Comparison of ENCODE assay signal across 8 mouse cellular contexts in genomic region chr5:74173162-74173844, GRCm38 (mm10). TPM values are rescaled to one million over a fixed set of nuclear protein-coding genes. Genes with fewer than 3 reads are reported as not detected.
DNase-seq lines count a peak whose midpoint lies in the region; ATAC-seq and TF ChIP-seq lines count a peak whose summit lies in the region.

No protein-coding gene starts in this region.

- no peak overlapping the region for H3K4me3 ChIP-seq in kidney, postnatal 0 days (replicated peaks; ENCODE audit: low read depth, low read length)
- no peak overlapping the region for H3K4me3 ChIP-seq in midbrain, embryonic 14.5 days (replicated peaks; ENCODE audit: low read depth, low read length)

- no peak for TF ChIP-seq CTCF in kidney, postnatal 0 days (IDR thresholded peaks at IDR 0.05; ENCODE audit: low read depth)

- H3K4me1 ChIP-seq in kidney, postnatal 0 days (replicated peaks; ENCODE audit: insufficient read depth, low read length) = no peaks in the 10 kb centered on the region; the same call in 1 of the 2 replicates
- H3K4me1 ChIP-seq in midbrain, embryonic 14.5 days (ENCODE audit: control insufficient read depth, insufficient read depth, low read length) = peaks cover 15% of the 10 kb centered on the region; the same call in 1 of the 2 replicates

- no peak for ATAC-seq in kidney, postnatal 0 days (replicated peaks; ENCODE audit: low FRiP score, low read depth)
- peak; percentile 61; the same call in 1 of the 2 replicates for ATAC-seq in midbrain, embryonic 14.5 days (ENCODE audit: low FRiP score, low TSS enrichment)

- no peaks in the 10 kb centered on the region for H3K27me3 ChIP-seq in kidney, postnatal 0 days (ENCODE audit: insufficient read depth, low read length)
- no peaks in the 10 kb centered on the region for H3K27me3 ChIP-seq in midbrain, embryonic 14.5 days (ENCODE audit: control insufficient read depth, insufficient read depth, low read length)

- H3K27ac ChIP-seq in kidney, postnatal 0 days = peak overlapping the region; percentile 10; the same call in 1 of the 2 replicates
- H3K27ac ChIP-seq in midbrain, embryonic 14.5 days (replicated peaks; ENCODE audit: low read depth, low read length) = peak overlapping the region; percentile 52; the same call in 1 of the 2 replicates

- DNase-seq in kidney, postnatal 0 days (ENCODE audit: low spot score) = peak; percentile 78
- DNase-seq in kidney, postnatal 36 days = no peak
- peak; percentile 48 for DNase-seq in fibroblast of lung, adult 2 months (ENCODE audit: low read depth)
- DNase-seq in heart, postnatal 14 days = peak; percentile 18 to 39
- DNase-seq in midbrain, embryonic 14.5 days = peak; percentile 77
- DNase-seq in layer of hippocampus, adult 9-11 months = no peak
- DNase-seq in urinary bladder, postnatal 14 days (ENCODE audit: low spot score) = no peak
- DNase-seq in ovary, adult 18-20 months (ENCODE audit: low spot score) = no peak

- 68% methylated on average over 18 of the region's 18 CpGs for WGBS in kidney, postnatal 0 days
- 37% methylated on average over 18 of the region's 18 CpGs for WGBS in midbrain, embryonic 14.5 days

- no peaks in the 10 kb centered on the region for H3K9me3 ChIP-seq in kidney, postnatal 0 days (replicated peaks; ENCODE audit: low read length)
- H3K9me3 ChIP-seq in midbrain, embryonic 14.5 days (ENCODE audit: control insufficient read depth, low read length) = no peaks in the 10 kb centered on the region

- intact Hi-C loops in heart, postnatal 14 days (cut with DNase I) = loop anchor here (1.0 kb wide), 1 partner anchor 80 kb away; no protein-coding TSS in a partner anchor

- no peak overlapping the region for H3K4me2 ChIP-seq in kidney, postnatal 0 days (ENCODE audit: low read length)
- peak overlapping the region; percentile 13 for H3K4me2 ChIP-seq in midbrain, embryonic 14.5 days (ENCODE audit: low read length)

- no peaks in the 10 kb centered on the region for H3K36me3 ChIP-seq in kidney, postnatal 0 days (ENCODE audit: insufficient read depth, low read length)
- no peaks in the 10 kb centered on the region for H3K36me3 ChIP-seq in midbrain, embryonic 14.5 days (ENCODE audit: control insufficient read depth, insufficient read depth, low read length)

- H3K9ac ChIP-seq in kidney, postnatal 0 days (ENCODE audit: low read depth, low read length) = no peak overlapping the region
- H3K9ac ChIP-seq in midbrain, embryonic 14.5 days (replicated peaks; ENCODE audit: low read length) = no peak overlapping the region

RNA-seq across cellular contexts. Expression of gene Rasl11b, which starts 21.8 kb away (rescaled TPM):
- 96.5 and 99.9 TPM in 2 replicates for polyA plus RNA-seq in kidney, postnatal 0 days (2015; fragmentation: Nextera tagmentation; extraction: Ambion mirVana)
- 10 to 100 TPM; 27.7 to 33.0 TPM for total RNA-seq in heart, postnatal 14 days (2021)
- polyA plus RNA-seq in midbrain, embryonic 14.5 days (2014; fragmentation: Nextera tagmentation; extraction: Ambion mirVana) = 11.4 and 13.6 TPM in 2 replicates

Comparison
In these comparisons a context has a peak if more than half of its experiments do, and no peak if none do; other contexts are left out.
1. DNase-seq: peak in kidney, postnatal 0 days (single experiment), fibroblast of lung, adult 2 months (single experiment), heart, postnatal 14 days (2 of 2) and midbrain, embryonic 14.5 days (single experiment); none in kidney, postnatal 36 days (0 of 2), layer of hippocampus, adult 9-11 months (single experiment), urinary bladder, postnatal 14 days (single experiment) and ovary, adult 18-20 months (single experiment).